Mouse (Mus musculus) E14TG2a.4 (cell line): ENCODE results near the gene ccdc198.

Experiments used
- CTCF ChIP-seq: conservative IDR thresholded peaks from 2 replicates; pipeline ENCODE4 v1.5.1; 2014; ENCODE audit warnings: low read length
- NANOG ChIP-seq: IDR thresholded peaks from 2 replicates; pipeline ENCODE4 v1.6.1; 2014; ENCODE audit warnings: borderline replicate concordance, low read length, mixed read lengths
- POU5F1 ChIP-seq: IDR thresholded peaks from 2 replicates; pipeline ENCODE4 v1.6.1; 2014; ENCODE audit warnings: low read length, borderline replicate concordance

DNA sequence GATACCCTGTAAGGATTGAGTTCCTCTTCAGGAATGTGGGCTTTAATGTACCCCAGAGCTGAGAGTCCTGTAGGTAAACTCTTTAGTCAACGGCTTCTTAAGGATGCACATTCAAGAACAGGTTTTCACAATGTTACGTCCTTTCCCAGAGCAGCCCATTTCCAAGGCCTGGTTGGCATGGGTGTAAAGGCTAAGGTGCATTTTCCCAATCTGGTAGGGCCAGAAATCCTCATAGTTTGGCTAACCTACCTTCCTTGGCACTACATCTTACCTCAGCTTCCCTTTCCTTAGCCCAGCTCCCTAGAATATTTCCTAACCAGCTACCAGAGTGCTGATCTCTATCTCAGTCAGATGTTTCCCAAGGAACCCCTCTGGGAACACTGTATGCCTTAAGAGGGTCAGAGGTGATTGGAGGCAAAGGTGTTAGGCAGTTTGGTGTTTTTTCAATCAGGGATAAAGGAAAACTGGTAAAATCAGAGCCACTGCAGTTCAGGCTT is 48.2 kb downstream of the ccdc198 start:
- TF ChIP-seq CTCF (no peak), POU5F1 (no peak), NANOG (no peak)
